Mouse (Mus musculus) bone marrow, adult 2 months (tissue): ENCODE results near the gene Kank1. TPM values are rescaled to one million over a fixed set of nuclear protein-coding genes. Genes with fewer than 3 reads are reported as not detected.

Source experiments
- H3K27ac ChIP-seq: fragments of 200-500 bp; 2 replicates; pipeline ENCODE4 v1.5.1; 2012; ENCODE audit warnings: low read depth, mild to moderate bottlenecking, control low read depth, inconsistent platforms, low read length; ENCODE audit not compliant: control insufficient read depth, poor library complexity, insufficient read depth
- H3K4me1 ChIP-seq: fragments of 200-500 bp; 2 replicates; pipeline ENCODE4 v1.6.1; 2011; ENCODE audit warnings: low read length; ENCODE audit not compliant: control insufficient read depth, insufficient read depth
- H3K4me3 ChIP-seq: fragments of 200-500 bp; replicated peaks from 2 replicates; pipeline ENCODE3; 2011; ENCODE audit warnings: mild to moderate bottlenecking, low read depth, low read length, control low read depth; ENCODE audit not compliant: control insufficient read depth
- CTCF ChIP-seq: fragments of 200-500 bp; IDR thresholded peaks from 2 replicates; pipeline ENCODE4 v1.5.1; 2011; ENCODE audit warnings: low read length, control low read depth; ENCODE audit not compliant: control insufficient read depth, insufficient read depth
- POLR2A ChIP-seq: fragments of 200-500 bp; IDR thresholded peaks from 2 replicates; pipeline ENCODE4 v1.6.1; 2011; ENCODE audit warnings: low read depth, mild to moderate bottlenecking, control low read depth, low read length, borderline replicate concordance; ENCODE audit not compliant: control insufficient read depth
- WGBS: fragments of 180-500 bp; shearing (Covaris S2); methylation state at CpG from one replicate; pipeline ENCODE4 v1.1.7; 2018; 5-methylcytosine and 5-hydroxymethylcytosine counted together
- polyA plus RNA-seq: library from polyadenylated mRNA; stranded (reverse); fragments of >200 nt; gene quantifications from 2 replicates; pipeline ENCODE4 v1.2.4, GENCODE M21; 2011; ENCODE audit warnings: low replicate concordance; ENCODE audit not compliant: missing spikeins, insufficient read depth, insufficient read length

Gene Kank1
- polyA plus RNA-seq, 1 experiment, result 6.8 TPM

GRCm38 (mm10) chr19:25385981-25386380 lies 149.2 kb downstream of the Kank1 start:
- no peak overlapping the region for H3K4me3 ChIP-seq
- H3K4me1 ChIP-seq, result no peaks in the 10 kb centered on the region
- 62% methylated on average over 8 of the region's 8 CpGs for WGBS
- no peak for TF ChIP-seq CTCF
- TF ChIP-seq POLR2A, result no peak
- no peak overlapping the region for H3K27ac ChIP-seq

- no peak overlapping the region for H3K27ac ChIP-seq
- 66% methylated on average over 16 of the region's 16 CpGs for WGBS
- no peak for TF ChIP-seq CTCF
- no peak for TF ChIP-seq POLR2A
- H3K4me1 ChIP-seq, result no peaks in the 10 kb centered on the region
- no peak overlapping the region for H3K4me3 ChIP-seq
Observed at GRCm38 (mm10) chr19:25386679-25387470, 150.1 kb downstream of the Kank1 start.

GRCm38 (mm10) chr19:25387902-25388301 lies 151.1 kb downstream of the Kank1 start:
- H3K4me3 ChIP-seq, result no peak overlapping the region
- WGBS, result 87% methylated on average over 18 of the region's 18 CpGs

GRCm38 (mm10) chr19:25392135-25392534 lies 155.4 kb downstream of the Kank1 start:
- no peak overlapping the region for H3K27ac ChIP-seq
- 84% methylated on average over 11 of the region's 11 CpGs for WGBS
- TF ChIP-seq POLR2A (no peak), CTCF (no peak)

More at GRCm38 (mm10) chr19:25387902-25388301, 151.1 kb downstream of the Kank1 start:
- Histone ChIP-seq H3K27ac (no peak overlapping the region), H3K4me1 (no peaks in the 10 kb centered on the region)
- TF ChIP-seq CTCF (no peak), POLR2A (no peak)

GRCm38 (mm10) chr19:25395035-25395434 lies 158.3 kb downstream of the Kank1 start:
- Histone ChIP-seq H3K4me1 (no peaks in the 10 kb centered on the region; the same call in 1 of the 2 replicates), H3K4me3 (no peak overlapping the region), H3K27ac (no peak overlapping the region)
- TF ChIP-seq CTCF, result no peak
- no peak for TF ChIP-seq POLR2A
- 28% methylated on average over 10 of the region's 10 CpGs for WGBS

More at GRCm38 (mm10) chr19:25392135-25392534, 155.4 kb downstream of the Kank1 start:
- Histone ChIP-seq H3K4me1 (no peaks in the 10 kb centered on the region), H3K4me3 (no peak overlapping the region)

GRCm38 (mm10) chr19:25396709-25397266 lies 160.0 kb downstream of the Kank1 start:
- TF ChIP-seq POLR2A (no peak), CTCF (no peak)
- Histone ChIP-seq H3K4me3 (no peak overlapping the region), H3K27ac (no peak overlapping the region), H3K4me1 (no peaks in the 10 kb centered on the region; the same call in 1 of the 2 replicates)
- 82% methylated on average over 6 of the region's 6 CpGs for WGBS

GRCm38 (mm10) chr19:25399511-25400211 lies 162.9 kb downstream of the Kank1 start:
- Histone ChIP-seq H3K27ac (no peak overlapping the region), H3K4me1 (no peaks in the 10 kb centered on the region; the same call in 1 of the 2 replicates), H3K4me3 (no peak overlapping the region)
- TF ChIP-seq POLR2A (no peak), CTCF (no peak)
- WGBS, result 16% methylated on average over 9 of the region's 9 CpGs

GRCm38 (mm10) chr19:25400212-25400913 lies 163.6 kb downstream of the Kank1 start:
- no peak for TF ChIP-seq CTCF
- no peak for TF ChIP-seq POLR2A
- no peak overlapping the region for H3K27ac ChIP-seq
- no peak overlapping the region for H3K4me3 ChIP-seq
- 55% methylated on average over 13 of the region's 13 CpGs for WGBS
- no peaks in the 10 kb centered on the region; the same call in 1 of the 2 replicates for H3K4me1 ChIP-seq
